Mouse (Mus musculus) bone marrow, adult 2 months (tissue): ENCODE measurements around the gene Gpld1. TPM values are rescaled to one million over a fixed set of nuclear protein-coding genes. Genes with fewer than 3 reads are reported as not detected.

ENCODE experiments used
- H3K27ac ChIP-seq: fragments of 200-500 bp; 2 replicates; pipeline ENCODE4 v1.5.1; 2012; ENCODE audit warnings: low read depth, mild to moderate bottlenecking, control low read depth, inconsistent platforms, low read length; ENCODE audit not compliant: control insufficient read depth, poor library complexity, insufficient read depth
- H3K4me1 ChIP-seq: fragments of 200-500 bp; 2 replicates; pipeline ENCODE4 v1.6.1; 2011; ENCODE audit warnings: low read length; ENCODE audit not compliant: control insufficient read depth, insufficient read depth
- H3K4me3 ChIP-seq: fragments of 200-500 bp; replicated peaks from 2 replicates; pipeline ENCODE3; 2011; ENCODE audit warnings: mild to moderate bottlenecking, low read depth, low read length, control low read depth; ENCODE audit not compliant: control insufficient read depth
- CTCF ChIP-seq: fragments of 200-500 bp; IDR thresholded peaks from 2 replicates; pipeline ENCODE4 v1.5.1; 2011; ENCODE audit warnings: low read length, control low read depth; ENCODE audit not compliant: control insufficient read depth, insufficient read depth
- POLR2A ChIP-seq: fragments of 200-500 bp; IDR thresholded peaks from 2 replicates; pipeline ENCODE4 v1.6.1; 2011; ENCODE audit warnings: low read depth, mild to moderate bottlenecking, control low read depth, low read length, borderline replicate concordance; ENCODE audit not compliant: control insufficient read depth
- WGBS: fragments of 180-500 bp; shearing (Covaris S2); methylation state at CpG from one replicate; pipeline ENCODE4 v1.1.7; 2018; 5-methylcytosine and 5-hydroxymethylcytosine counted together
- polyA plus RNA-seq: library from polyadenylated mRNA; stranded (reverse); fragments of >200 nt; gene quantifications from 2 replicates; pipeline ENCODE4 v1.2.4, GENCODE M21; 2011; ENCODE audit warnings: low replicate concordance; ENCODE audit not compliant: missing spikeins, insufficient read depth, insufficient read length

Gene Gpld1
- polyA plus RNA-seq, 1 experiment = 0.27 TPM

DNA sequence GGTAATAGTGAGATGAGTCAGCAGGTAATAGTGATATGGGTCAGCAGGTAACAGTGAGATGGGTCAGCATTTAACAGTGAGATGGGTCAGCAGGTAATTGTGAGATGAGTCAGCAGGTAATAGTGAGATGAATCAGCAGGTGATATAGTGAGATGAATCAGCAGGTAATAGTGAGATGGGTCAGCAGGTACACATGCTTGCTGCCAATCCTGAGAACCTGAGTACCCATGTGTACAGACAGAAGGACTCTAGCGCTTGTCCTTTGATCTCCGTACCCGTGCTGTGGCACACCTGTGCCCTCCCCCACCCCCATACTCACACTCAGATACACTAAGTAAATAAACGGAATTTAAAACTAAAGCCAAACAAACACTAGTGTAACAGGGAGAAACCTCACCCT lies 28.0 kb upstream of the Gpld1 start:
- WGBS = 92% methylated on average over 4 of the region's 4 CpGs
- H3K4me1 ChIP-seq = no peaks in the 10 kb centered on the region
- no peak overlapping the region for H3K27ac ChIP-seq
- no peak for TF ChIP-seq CTCF
- TF ChIP-seq POLR2A = no peak
- no peak overlapping the region for H3K4me3 ChIP-seq

DNA sequence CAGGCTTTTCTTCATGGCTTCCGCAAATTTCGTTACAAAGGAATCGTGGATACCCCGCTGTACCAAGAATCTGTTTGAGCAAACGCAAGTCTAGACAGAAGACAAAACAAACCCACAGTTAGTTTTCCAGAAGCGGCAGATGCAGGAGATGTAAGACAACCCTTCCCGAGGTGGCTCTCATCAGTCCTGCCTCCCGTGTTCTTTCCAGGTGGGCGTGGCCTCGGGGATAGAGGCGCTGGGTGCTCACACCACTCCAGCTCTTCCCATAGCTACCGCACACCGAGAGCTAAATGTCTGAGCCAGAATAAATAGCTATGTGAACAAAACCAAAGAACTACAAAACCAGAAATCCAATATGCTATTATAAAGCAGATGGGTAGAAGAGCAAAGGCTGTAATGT lies 27.1 kb upstream of the Gpld1 start:
- H3K4me3 ChIP-seq = no peak overlapping the region
- no peak overlapping the region for H3K27ac ChIP-seq
- TF ChIP-seq CTCF = no peak
- TF ChIP-seq POLR2A = no peak
- H3K4me1 ChIP-seq = no peaks in the 10 kb centered on the region
- WGBS = 80% methylated on average over 13 of the region's 13 CpGs

DNA sequence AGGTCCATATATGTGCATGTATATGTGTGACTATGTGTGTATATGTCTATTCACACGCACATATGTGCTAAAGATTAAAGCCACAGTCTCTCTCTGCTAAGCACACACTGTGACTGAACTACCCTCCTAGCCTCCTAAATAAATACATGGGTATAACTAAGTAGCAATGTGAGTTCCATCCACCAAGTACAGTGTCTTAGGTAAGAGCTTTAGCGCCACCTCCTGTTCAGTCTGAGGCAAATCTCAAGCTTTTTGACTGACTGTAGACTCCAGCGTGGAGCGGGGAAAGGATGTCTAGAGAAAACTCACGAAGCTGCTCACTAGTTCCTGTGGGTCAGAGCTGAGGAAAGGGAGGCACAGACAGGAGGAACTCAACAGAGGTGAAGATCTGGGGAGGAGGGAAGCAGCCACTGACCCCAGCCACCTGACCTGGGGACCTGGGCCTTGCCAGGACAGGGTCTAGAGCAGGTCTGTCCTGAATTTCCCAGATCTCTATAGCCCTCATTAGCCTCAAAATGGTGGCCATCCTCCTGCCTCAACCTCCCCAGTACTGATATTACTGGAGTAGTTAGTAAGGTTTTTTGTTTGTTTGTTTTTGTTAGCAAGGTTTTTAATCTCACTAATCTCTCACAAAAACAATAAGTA lies 22.5 kb upstream of the Gpld1 start:
- Histone ChIP-seq H3K4me1 (no peaks in the 10 kb centered on the region), H3K4me3 (no peak overlapping the region), H3K27ac (no peak overlapping the region)
- WGBS = 22% methylated on average over 5 of the region's 5 CpGs
- TF ChIP-seq CTCF (peak; percentile 32; the same call in 1 of the 2 replicates), POLR2A (no peak)

DNA sequence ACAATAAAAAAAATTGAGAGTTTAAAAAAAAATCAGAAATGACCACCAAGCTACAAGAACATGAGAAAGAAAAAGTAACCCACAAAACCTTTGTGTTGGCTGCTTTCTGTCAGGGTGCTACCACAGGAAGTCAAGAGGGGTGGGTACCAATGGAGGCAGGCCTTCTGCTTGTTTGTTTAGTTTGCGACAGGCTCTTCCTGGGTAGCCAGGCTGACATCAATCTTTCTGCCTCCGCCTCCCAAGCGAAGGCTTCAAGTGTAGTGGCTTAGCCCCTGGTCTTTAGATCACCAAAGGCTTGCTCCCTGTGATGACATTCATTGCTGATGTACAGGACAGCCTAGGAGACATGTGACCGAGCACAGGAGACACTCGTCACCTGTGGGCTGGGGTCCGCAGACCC lies 21.7 kb upstream of the Gpld1 start:
- TF ChIP-seq CTCF = no peak
- no peak for TF ChIP-seq POLR2A
- WGBS = 73% methylated on average over 6 of the region's 6 CpGs
- no peak overlapping the region for H3K27ac ChIP-seq
- no peak overlapping the region for H3K4me3 ChIP-seq
- H3K4me1 ChIP-seq = no peaks in the 10 kb centered on the region

DNA sequence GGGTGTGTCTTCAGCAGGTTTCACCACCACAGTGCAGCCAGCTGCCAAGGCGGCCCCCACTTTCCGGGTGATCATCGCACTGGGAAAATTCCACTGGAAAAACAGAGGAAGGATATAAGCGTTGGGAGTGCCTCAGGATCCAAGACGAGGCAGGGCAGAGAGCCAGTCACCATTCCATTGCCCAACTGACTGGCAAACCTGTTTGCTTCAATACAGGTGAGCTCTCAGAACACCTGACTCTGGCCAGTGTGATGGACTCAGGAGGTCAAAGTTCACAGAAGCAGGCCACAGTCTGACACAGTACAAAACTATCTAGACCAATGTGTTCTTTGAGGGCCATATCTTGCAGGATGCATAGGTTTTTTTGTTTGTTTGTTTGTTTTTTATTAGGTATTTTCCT lies 19.0 kb upstream of the Gpld1 start:
- 89% methylated on average over 5 of the region's 5 CpGs for WGBS
- H3K4me3 ChIP-seq = no peak overlapping the region
- no peak overlapping the region for H3K27ac ChIP-seq
- TF ChIP-seq CTCF = no peak
- H3K4me1 ChIP-seq = no peaks in the 10 kb centered on the region

DNA sequence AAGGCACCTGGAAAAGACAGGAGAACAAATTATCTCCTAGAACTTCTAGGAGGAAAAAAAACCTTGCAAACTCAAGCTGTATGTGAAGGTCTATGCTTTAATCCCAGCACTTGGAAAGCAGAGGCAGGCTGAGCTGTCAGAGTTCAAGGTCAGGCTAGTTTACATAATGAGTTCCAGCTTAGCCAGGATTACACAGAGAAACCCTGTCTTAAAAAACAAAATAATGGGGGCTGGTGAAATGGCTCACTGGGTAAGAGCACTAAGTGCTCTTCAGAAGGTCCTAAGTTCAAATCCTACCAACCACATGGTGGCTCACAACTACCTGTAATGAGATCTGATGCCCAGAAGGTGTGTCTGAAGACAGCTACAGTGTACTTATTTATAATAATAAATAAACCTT lies 12.4 kb upstream of the Gpld1 start:
- no peak for TF ChIP-seq POLR2A
- no peak for TF ChIP-seq CTCF
- Histone ChIP-seq H3K4me1 (peaks cover 2% of the 10 kb centered on the region), H3K4me3 (no peak overlapping the region), H3K27ac (no peak overlapping the region)

DNA sequence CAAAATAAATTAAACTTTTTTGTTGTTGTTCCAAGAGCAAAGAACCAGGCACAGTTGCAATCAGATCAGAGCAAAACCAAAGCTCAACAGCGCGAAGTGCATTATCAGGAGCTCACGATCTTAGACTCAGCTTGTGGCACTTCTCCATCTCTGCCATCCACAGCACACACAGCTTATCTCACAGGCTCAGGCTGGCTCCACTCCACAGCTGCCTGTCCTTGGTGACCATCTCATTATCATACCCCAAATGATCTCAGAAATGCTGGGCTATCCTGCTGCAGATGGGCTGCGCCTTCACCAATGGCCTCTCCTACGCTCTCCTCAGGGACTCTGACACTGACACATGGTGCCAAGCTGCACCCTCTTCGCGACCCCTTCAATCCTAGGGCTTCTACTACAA lies 9.8 kb upstream of the Gpld1 start:
- 51% methylated on average over 7 of the region's 7 CpGs for WGBS
- H3K4me3 ChIP-seq = no peak overlapping the region
- H3K4me1 ChIP-seq = peaks cover 2% of the 10 kb centered on the region
- no peak overlapping the region for H3K27ac ChIP-seq
- TF ChIP-seq CTCF (no peak), POLR2A (no peak)

DNA sequence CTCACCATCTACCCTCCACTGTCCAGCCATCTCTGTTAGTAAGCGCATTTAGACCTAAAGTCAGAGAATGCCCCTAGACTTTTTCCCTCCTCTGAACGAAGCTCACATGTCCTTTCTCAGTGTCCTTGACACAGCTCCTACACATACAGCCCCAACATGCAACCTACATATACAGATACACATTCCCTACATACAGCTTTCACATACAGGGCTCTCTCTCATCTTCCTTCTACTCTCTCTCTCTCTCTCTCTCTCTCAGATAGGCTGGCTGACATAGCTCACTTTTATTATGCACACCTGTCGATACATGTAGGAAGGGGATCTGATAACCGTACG lies 6.2 kb upstream of the Gpld1 start:
- 37% methylated on average over 5 of the region's 5 CpGs for WGBS
- peaks cover 2% of the 10 kb centered on the region for H3K4me1 ChIP-seq
- no peak overlapping the region for H3K27ac ChIP-seq
- TF ChIP-seq POLR2A (no peak), CTCF (no peak)
- H3K4me3 ChIP-seq = no peak overlapping the region
